Mouse (Mus musculus): ENCODE results near the gene Bscl2.
A peak's percentile ranks its signal among the peaks of the same experiment; 100 is the strongest.
"Not testable (repeated sequence)": the region's sequence is repeated elsewhere in the genome, so short reads cannot be mapped to it uniquely, and the experiment has no call there.

Gene Bscl2

GRCm38 (mm10) chr19:8830664-8831063, 6.6 kb upstream of the Bscl2 start:
- no peak for DNase-seq (ENCODE audit: low read depth, low spot score)

GRCm38 (mm10) chr19:8831262-8831661, 6.0 kb upstream of the Bscl2 start:
- no peak for DNase-seq (ENCODE audit: low read depth, low spot score)

- no peak for DNase-seq (ENCODE audit: low read depth, low spot score)
Measured at GRCm38 (mm10) chr19:8832971-8833370, 4.3 kb upstream of the Bscl2 start.

GRCm38 (mm10) chr19:8836327-8836726, 940 bp upstream of the Bscl2 start:
- DNase-seq (ENCODE audit: low read depth, low spot score), result not testable (repeated sequence)

GRCm38 (mm10) chr19:8838041-8838730, 919 bp downstream of the Bscl2 start:
- DNase-seq (ENCODE audit: low read depth, low spot score), result no peak

- DNase-seq (ENCODE audit: low read depth, low spot score), result no peak
Measured at GRCm38 (mm10) chr19:8839103-8839907, 2.0 kb downstream of the Bscl2 start, which contains the start of gene Gng3. TSS of gene Gng3 (minus strand) at chr19:8839194.

- DNase-seq (ENCODE audit: low read depth, low spot score), result peak; percentile 46
Measured at GRCm38 (mm10) chr19:8839908-8840791, 2.9 kb downstream of the Bscl2 start.

GRCm38 (mm10) chr19:8841012-8841411, 3.7 kb downstream of the Bscl2 start:
- no peak for DNase-seq (ENCODE audit: low read depth, low spot score)

GRCm38 (mm10) chr19:8842961-8843360, 5.7 kb downstream of the Bscl2 start:
- DNase-seq (ENCODE audit: low read depth, low spot score), result no peak

GRCm38 (mm10) chr19:8844371-8845129, 7.3 kb downstream of the Bscl2 start:
- peak; percentile 70 for DNase-seq (ENCODE audit: low read depth, low spot score)

GRCm38 (mm10) chr19:8848356-8848755, 11.1 kb downstream of the Bscl2 start:
- no peak for DNase-seq (ENCODE audit: low read depth, low spot score)

- no peak for DNase-seq (ENCODE audit: low read depth, low spot score)
Measured at GRCm38 (mm10) chr19:8850402-8850901, 13.2 kb downstream of the Bscl2 start, which contains the start of gene Lrrn4cl. TSS of gene Lrrn4cl (plus strand) at chr19:8850768.

GRCm38 (mm10) chr19:8851639-8852038, 14.4 kb downstream of the Bscl2 start:
- no peak for DNase-seq (ENCODE audit: low read depth, low spot score)

GRCm38 (mm10) chr19:8852236-8852928, 15.1 kb downstream of the Bscl2 start:
- no peak for DNase-seq (ENCODE audit: low read depth, low spot score)

- no peak for DNase-seq (ENCODE audit: low read depth, low spot score)
Measured at GRCm38 (mm10) chr19:8853117-8853516, 15.8 kb downstream of the Bscl2 start.

GRCm38 (mm10) chr19:8857689-8858088, 20.4 kb downstream of the Bscl2 start:
- no peak for DNase-seq (ENCODE audit: low read depth, low spot score)

GRCm38 (mm10) chr19:8859018-8859417, 21.8 kb downstream of the Bscl2 start:
- no peak for DNase-seq (ENCODE audit: low read depth, low spot score)

- no peak for DNase-seq (ENCODE audit: low read depth, low spot score)
Measured at GRCm38 (mm10) chr19:8864265-8864664, 27.0 kb downstream of the Bscl2 start.

GRCm38 (mm10) chr19:8870381-8870780, 33.1 kb downstream of the Bscl2 start:
- DNase-seq (ENCODE audit: low read depth, low spot score), result not testable (repeated sequence)

GRCm38 (mm10) chr19:8870838-8871237, 33.6 kb downstream of the Bscl2 start:
- peak; percentile 22 for DNase-seq (ENCODE audit: low read depth, low spot score)

Measured in c-Kit-negative CD71-positive TER-119-positive erythroid progenitor cells, embryonic 14.5 days (primary cell).